8 mouse cellular contexts compared by ENCODE assay signal in genomic region chr4:46374869-46375368, GRCm38 (mm10). TPM values are rescaled to one million over a fixed set of nuclear protein-coding genes. Genes with fewer than 3 reads are reported as not detected.
DNase-seq lines count a peak whose midpoint lies in the region; ATAC-seq and TF ChIP-seq lines count a peak whose summit lies in the region.

No protein-coding gene starts in this region.

- ATAC-seq in common myeloid progenitor, adult 5-6 weeks (replicated peaks; ENCODE audit: low read depth, poor library complexity, severe bottlenecking) = peak; percentile 87
- ATAC-seq in megakaryocyte, adult 5-6 weeks (ENCODE audit: poor library complexity, severe bottlenecking) = peak; percentile 90

- intact Hi-C loops in left cerebral cortex, adult 2 months (cut with DNase I) = loop anchor here (5.0 kb wide), 1 partner anchor 173 kb away; no protein-coding TSS in a partner anchor

- peak overlapping the region; percentile 33 for H3K4me3 ChIP-seq in left cerebral cortex, adult 2 months

- DNase-seq in ZHBTc4 (ENCODE audit: low read depth, low spot score) = peak; percentile 96
- peak; percentile 45 to 68 for DNase-seq in gastrocnemius, adult 8-10 months (ENCODE audit: low spot score in 2 of 2)
- DNase-seq in hindlimb bud, embryonic 11.5 days (ENCODE audit: extremely low spot score, low read depth, low spot score) = peak; percentile 72
- DNase-seq in left cerebral cortex, adult 2 months (ENCODE audit: extremely low spot score in 1 of 2, low spot score in 2 of 2) = peak; percentile 79 to 84
- DNase-seq in right cerebral cortex, adult 2 months (ENCODE audit: low spot score in 2 of 2) = peak; percentile 86 to 89
- peak; percentile 37 for DNase-seq in urinary bladder, postnatal 10 days (ENCODE audit: low spot score)

- H3K27ac ChIP-seq in left cerebral cortex, adult 2 months = no peak overlapping the region

- TF ChIP-seq CTCF in left cerebral cortex, adult 2 months (IDR thresholded peaks at IDR 0.05) = peak; percentile 83

RNA-seq across cellular contexts. Expression of gene Trmo, which starts 14.3 kb away (rescaled TPM):
- total RNA-seq in common myeloid progenitor, adult 5-6 weeks (2017) = 9.7 and 17.0 TPM in 2 replicates
- 1 to 10 TPM; 2.1 to 2.8 (median 2.5) TPM for total RNA-seq in gastrocnemius, adult 8-10 months (2022)
- total RNA-seq in left cerebral cortex, adult 2 months (2021) = 1 to 10 TPM; 3.6 to 4.6 TPM
- total RNA-seq in megakaryocyte, adult 5-6 weeks (2015) = 6.9 and 8.4 TPM in 2 replicates
- 6.8 and 9.0 TPM in 2 replicates for total RNA-seq in megakaryocyte, adult 5-6 weeks (2017)

RNA-seq across cellular contexts. Expression of gene Foxe1, which starts 31.5 kb away (rescaled TPM):
- total RNA-seq in common myeloid progenitor, adult 5-6 weeks (2017) = 0.34 TPM in 1 of 2 replicates, not detected in the other
- not detected for total RNA-seq in gastrocnemius, adult 8-10 months (2022)
- total RNA-seq in left cerebral cortex, adult 2 months (2021) = not detected
- total RNA-seq in megakaryocyte, adult 5-6 weeks (2015) = 0.11 TPM in 1 of 2 replicates, not detected in the other
- not detected in 2 replicates for total RNA-seq in megakaryocyte, adult 5-6 weeks (2017)

RNA-seq across cellular contexts. Expression of gene Hemgn, which starts 38.4 kb away (rescaled TPM):
- total RNA-seq in common myeloid progenitor, adult 5-6 weeks (2017) = 64.2 and 76.9 TPM in 2 replicates
- not detected for total RNA-seq in gastrocnemius, adult 8-10 months (2022)
- not detected for total RNA-seq in left cerebral cortex, adult 2 months (2021)
- total RNA-seq in megakaryocyte, adult 5-6 weeks (2015) = 4.8 and 12.0 TPM in 2 replicates
- 5.8 and 11.8 TPM in 2 replicates for total RNA-seq in megakaryocyte, adult 5-6 weeks (2017)

Comparison
In these comparisons a context has a peak if more than half of its experiments do, and no peak if none do; other contexts are left out.
1. DNase-seq: peak in every context shown above with its lines; median percentile 96 in ZHBTc4; 88 in right cerebral cortex, adult 2 months; 82 in left cerebral cortex, adult 2 months; 72 in hindlimb bud, embryonic 11.5 days; 56 in gastrocnemius, adult 8-10 months; 37 in urinary bladder, postnatal 10 days.